Mouse (Mus musculus): Measurements from ENCODE around the gene Slc7a11. TPM values are rescaled to one million over a fixed set of nuclear protein-coding genes. Genes with fewer than 3 reads are reported as not detected.

Gene Slc7a11
- polyA plus RNA-seq, 1 experiment, result 1.4 TPM

- WGBS, result 79% methylated on average over 7 of the region's 7 CpGs
- Histone ChIP-seq H3K4me1 (ENCODE audit: control insufficient read depth, insufficient read depth, low read length) (no peaks in the 10 kb centered on the region), H3K27ac (ENCODE audit: control insufficient read depth, insufficient read depth, low read depth, low read length, poor library complexity) (no peak overlapping the region), H3K4me3 (replicated peaks; ENCODE audit: control insufficient read depth, low read depth, low read length) (no peak overlapping the region)
- no peak for TF ChIP-seq CTCF (IDR thresholded peaks at IDR 0.05; ENCODE audit: control insufficient read depth, insufficient read depth, low read length)
- no peak for TF ChIP-seq POLR2A (IDR thresholded peaks at IDR 0.05; ENCODE audit: borderline replicate concordance, control insufficient read depth, low read depth, low read length)
Observed at GRCm38 (mm10) chr3:50298366-50298991, 144.9 kb downstream of the Slc7a11 start.

DNA sequence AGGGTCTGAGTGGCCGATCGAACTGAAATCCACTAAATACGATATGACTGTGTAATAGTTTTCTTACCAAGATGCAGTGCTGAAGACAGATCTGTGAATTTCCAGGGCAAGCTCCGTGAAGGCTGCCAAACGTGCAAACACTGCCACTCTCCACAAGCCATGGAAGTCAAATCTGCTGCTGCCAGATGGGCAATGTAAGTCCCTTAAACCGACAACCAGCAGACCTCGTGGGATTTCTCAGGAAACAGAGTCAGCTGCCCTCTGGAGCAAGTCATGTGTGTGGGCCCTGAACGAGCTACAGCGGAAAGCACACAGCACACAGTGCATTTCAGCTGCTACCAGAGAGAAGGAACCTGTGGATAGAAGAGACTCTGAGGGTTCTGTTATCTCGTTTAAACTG lies 146.5 kb downstream of the Slc7a11 start:
- no peak overlapping the region for H3K27ac ChIP-seq (ENCODE audit: control insufficient read depth, insufficient read depth, low read depth, low read length, poor library complexity)
- H3K4me3 ChIP-seq (replicated peaks; ENCODE audit: control insufficient read depth, low read depth, low read length), result no peak overlapping the region
- WGBS, result 56% methylated on average over 10 of the region's 10 CpGs
- no peaks in the 10 kb centered on the region for H3K4me1 ChIP-seq (ENCODE audit: control insufficient read depth, insufficient read depth, low read length)
- TF ChIP-seq CTCF (IDR thresholded peaks at IDR 0.05; ENCODE audit: control insufficient read depth, insufficient read depth, low read length), result no peak
- TF ChIP-seq POLR2A (IDR thresholded peaks at IDR 0.05; ENCODE audit: borderline replicate concordance, control insufficient read depth, low read depth, low read length), result no peak

DNA sequence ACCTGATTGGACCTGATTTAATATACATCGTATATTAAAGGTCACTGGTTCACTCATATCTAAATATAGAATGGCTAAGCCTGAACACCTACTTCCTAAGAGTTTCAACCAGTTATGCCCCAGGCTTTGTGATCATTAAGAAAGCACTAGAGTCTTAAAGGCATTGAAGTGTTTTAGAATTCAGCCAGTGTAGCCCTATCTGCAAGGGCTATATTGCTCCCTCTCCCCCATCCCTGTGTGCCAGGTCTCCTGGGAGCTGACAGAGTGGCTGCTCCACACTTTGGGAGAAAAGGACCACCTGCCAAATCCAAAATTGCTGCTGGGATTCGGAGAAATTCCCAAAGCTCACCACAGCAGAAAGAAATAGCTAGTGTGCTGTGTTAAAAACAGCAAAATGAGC lies 168.4 kb downstream of the Slc7a11 start:
- Histone ChIP-seq H3K4me1 (ENCODE audit: control insufficient read depth, insufficient read depth, low read length) (no peaks in the 10 kb centered on the region), H3K4me3 (replicated peaks; ENCODE audit: control insufficient read depth, low read depth, low read length) (no peak overlapping the region), H3K27ac (ENCODE audit: control insufficient read depth, insufficient read depth, low read depth, low read length, poor library complexity) (no peak overlapping the region)
- TF ChIP-seq POLR2A (IDR thresholded peaks at IDR 0.05; ENCODE audit: borderline replicate concordance, control insufficient read depth, low read depth, low read length) (no peak), CTCF (IDR thresholded peaks at IDR 0.05; ENCODE audit: control insufficient read depth, insufficient read depth, low read length) (no peak)
- WGBS, result 70% methylated on average over 2 of the region's 2 CpGs

- H3K4me3 ChIP-seq (replicated peaks; ENCODE audit: control insufficient read depth, low read depth, low read length), result no peak overlapping the region
- TF ChIP-seq POLR2A (IDR thresholded peaks at IDR 0.05; ENCODE audit: borderline replicate concordance, control insufficient read depth, low read depth, low read length), result no peak
- H3K27ac ChIP-seq (ENCODE audit: control insufficient read depth, insufficient read depth, low read depth, low read length, poor library complexity), result no peak overlapping the region
Observed at GRCm38 (mm10) chr3:50272222-50272621, 171.2 kb downstream of the Slc7a11 start.

GRCm38 (mm10) chr3:50269680-50270079 lies 173.7 kb downstream of the Slc7a11 start:
- TF ChIP-seq POLR2A (IDR thresholded peaks at IDR 0.05; ENCODE audit: borderline replicate concordance, control insufficient read depth, low read depth, low read length), result no peak
- no peak for TF ChIP-seq CTCF (IDR thresholded peaks at IDR 0.05; ENCODE audit: control insufficient read depth, insufficient read depth, low read length)
- WGBS, result 70% methylated on average over 4 of the region's 4 CpGs
- Histone ChIP-seq H3K4me1 (ENCODE audit: control insufficient read depth, insufficient read depth, low read length) (no peaks in the 10 kb centered on the region), H3K27ac (ENCODE audit: control insufficient read depth, insufficient read depth, low read depth, low read length, poor library complexity) (no peak overlapping the region), H3K4me3 (replicated peaks; ENCODE audit: control insufficient read depth, low read depth, low read length) (no peak overlapping the region)

More at GRCm38 (mm10) chr3:50272222-50272621, 171.2 kb downstream of the Slc7a11 start:
- no peaks in the 10 kb centered on the region for H3K4me1 ChIP-seq (ENCODE audit: control insufficient read depth, insufficient read depth, low read length)

DNA sequence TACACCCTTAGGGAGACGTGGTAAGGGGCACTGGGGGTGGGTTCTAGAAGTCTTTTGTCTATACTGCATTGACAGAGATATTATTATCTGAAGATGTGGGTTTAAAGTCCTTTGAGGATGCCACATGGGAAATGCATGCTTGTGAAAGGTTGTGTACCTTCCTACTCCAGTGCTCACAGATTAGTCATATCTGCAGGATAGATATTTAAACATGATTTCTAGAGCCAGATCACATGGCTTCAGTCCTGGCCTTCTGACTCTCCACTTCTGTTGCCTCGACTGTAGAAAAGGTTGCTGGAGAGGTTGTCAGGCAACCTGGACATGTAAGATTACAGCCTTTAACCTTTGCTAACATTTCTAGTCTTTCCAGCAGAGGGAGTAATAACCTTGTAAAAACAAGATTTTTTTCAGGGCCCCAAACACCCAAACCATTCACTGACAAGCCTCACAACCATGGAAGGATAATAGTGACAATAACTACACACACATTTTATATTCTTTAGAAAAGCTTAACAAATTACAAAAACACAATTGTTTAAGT lies 180.8 kb downstream of the Slc7a11 start:
- 25% methylated on average over 2 of the region's 2 CpGs for WGBS
- H3K4me3 ChIP-seq (replicated peaks; ENCODE audit: control insufficient read depth, low read depth, low read length), result no peak overlapping the region
- no peaks in the 10 kb centered on the region for H3K4me1 ChIP-seq (ENCODE audit: control insufficient read depth, insufficient read depth, low read length)
- no peak for TF ChIP-seq CTCF (IDR thresholded peaks at IDR 0.05; ENCODE audit: control insufficient read depth, insufficient read depth, low read length)
- TF ChIP-seq POLR2A (IDR thresholded peaks at IDR 0.05; ENCODE audit: borderline replicate concordance, control insufficient read depth, low read depth, low read length), result no peak
- H3K27ac ChIP-seq (ENCODE audit: control insufficient read depth, insufficient read depth, low read depth, low read length, poor library complexity), result no peak overlapping the region

- Histone ChIP-seq H3K4me3 (replicated peaks; ENCODE audit: control insufficient read depth, low read depth, low read length) (no peak overlapping the region), H3K27ac (ENCODE audit: control insufficient read depth, insufficient read depth, low read depth, low read length, poor library complexity) (no peak overlapping the region), H3K4me1 (ENCODE audit: control insufficient read depth, insufficient read depth, low read length) (no peaks in the 10 kb centered on the region)
- WGBS, result 65% methylated on average over 2 of the region's 2 CpGs
- TF ChIP-seq CTCF (IDR thresholded peaks at IDR 0.05; ENCODE audit: control insufficient read depth, insufficient read depth, low read length), result no peak
- TF ChIP-seq POLR2A (IDR thresholded peaks at IDR 0.05; ENCODE audit: borderline replicate concordance, control insufficient read depth, low read depth, low read length), result no peak
Observed at GRCm38 (mm10) chr3:50262066-50262465, 181.3 kb downstream of the Slc7a11 start.

DNA sequence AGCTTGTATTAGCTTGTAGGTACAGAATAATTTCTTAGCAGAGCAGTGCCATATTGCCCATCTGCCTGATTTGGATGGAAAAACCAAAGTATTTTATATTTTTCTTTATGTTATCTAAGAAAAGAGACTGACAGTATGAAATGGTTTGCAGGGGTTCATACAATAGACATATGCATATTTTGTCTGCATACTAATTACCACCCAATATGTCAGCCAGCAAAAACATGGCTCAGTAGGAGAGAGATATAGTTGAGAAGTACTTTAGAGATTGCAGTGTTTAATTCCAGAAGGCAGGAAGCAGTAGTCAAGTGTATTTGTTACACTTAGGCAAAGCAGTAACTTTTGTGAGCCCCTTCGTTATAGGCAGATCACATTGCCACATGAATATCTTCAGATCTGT lies 182.7 kb downstream of the Slc7a11 start:
- Histone ChIP-seq H3K27ac (ENCODE audit: control insufficient read depth, insufficient read depth, low read depth, low read length, poor library complexity) (no peak overlapping the region), H3K4me1 (ENCODE audit: control insufficient read depth, insufficient read depth, low read length) (no peaks in the 10 kb centered on the region), H3K4me3 (replicated peaks; ENCODE audit: control insufficient read depth, low read depth, low read length) (no peak overlapping the region)
- TF ChIP-seq CTCF (IDR thresholded peaks at IDR 0.05; ENCODE audit: control insufficient read depth, insufficient read depth, low read length) (no peak), POLR2A (IDR thresholded peaks at IDR 0.05; ENCODE audit: borderline replicate concordance, control insufficient read depth, low read depth, low read length) (no peak)
- 86% methylated on average over 1 of the region's 1 CpGs for WGBS

GRCm38 (mm10) chr3:50258852-50259251 lies 184.6 kb downstream of the Slc7a11 start:
- Histone ChIP-seq H3K4me1 (ENCODE audit: control insufficient read depth, insufficient read depth, low read length) (no peaks in the 10 kb centered on the region), H3K4me3 (replicated peaks; ENCODE audit: control insufficient read depth, low read depth, low read length) (no peak overlapping the region), H3K27ac (ENCODE audit: control insufficient read depth, insufficient read depth, low read depth, low read length, poor library complexity) (no peak overlapping the region)
- TF ChIP-seq CTCF (IDR thresholded peaks at IDR 0.05; ENCODE audit: control insufficient read depth, insufficient read depth, low read length), result no peak
- TF ChIP-seq POLR2A (IDR thresholded peaks at IDR 0.05; ENCODE audit: borderline replicate concordance, control insufficient read depth, low read depth, low read length), result no peak
- 86% methylated on average over 4 of the region's 4 CpGs for WGBS

Data from bone marrow, adult 2 months (tissue).